Comparison of ENCODE assay signal across 28 mouse cellular contexts in genomic region chr7:116168224-116168623, GRCm38 (mm10).
A peak's percentile ranks its signal among the peaks of the same experiment; 100 is the strongest.
DNase-seq lines count a peak whose midpoint lies in the region; ATAC-seq and TF ChIP-seq lines count a peak whose summit lies in the region.
"Had no signal": no experiment of that assay in that cellular context is flagged by ENCODE, and none has a peak within 500 bp of the region (broad histone marks: within the 10 kb centered on the region; RNA-seq: fewer than 3 reads in every experiment).

No protein-coding gene starts in this region.

- no peak for TF ChIP-seq CTCF in heart, postnatal 0 days (IDR thresholded peaks at IDR 0.05; ENCODE audit: low read depth)

- H3K9me3 ChIP-seq in heart, embryonic 12.5 days (replicated peaks): no peaks in the 10 kb centered on the region
- no peaks in the 10 kb centered on the region for H3K9me3 ChIP-seq in heart, postnatal 0 days (replicated peaks; ENCODE audit: control insufficient read depth, low read length)
- H3K9me3 ChIP-seq: heart, embryonic 10.5 days; hindbrain, embryonic 13.5 days; neural tube, embryonic 15.5 days; stomach, embryonic 15.5 days had no signal

- no peaks in the 10 kb centered on the region for H3K27me3 ChIP-seq in heart, embryonic 12.5 days (replicated peaks)
- H3K27me3 ChIP-seq in heart, postnatal 0 days (ENCODE audit: control insufficient read depth, insufficient read depth, low read length): no peaks in the 10 kb centered on the region
- no peaks in the 10 kb centered on the region for H3K27me3 ChIP-seq in splenic B cell, adult 2 months (ENCODE audit: control insufficient read depth, insufficient read depth, low read length, poor library complexity, severe bottlenecking)
- H3K27me3 ChIP-seq: hindbrain, embryonic 13.5 days; neural tube, embryonic 15.5 days; stomach, embryonic 15.5 days had no signal

- H3K9ac ChIP-seq in heart, embryonic 12.5 days: no peak overlapping the region
- H3K9ac ChIP-seq in heart, postnatal 0 days (replicated peaks; ENCODE audit: low read depth, low read length): no peak overlapping the region
- H3K9ac ChIP-seq: hindbrain, embryonic 13.5 days; liver, embryonic 14.5 days; lung, embryonic 14.5 days; neural tube, embryonic 15.5 days; stomach, embryonic 15.5 days had no signal

- H3K4me3 ChIP-seq in heart, embryonic 12.5 days: no peak overlapping the region
- H3K4me3 ChIP-seq in heart, postnatal 0 days (ENCODE audit: low read depth, low read length): no peak overlapping the region
- H3K4me3 ChIP-seq: erythroblast, embryonic 14.5 days; heart, embryonic 10.5 days; hindbrain, embryonic 13.5 days; neural tube, embryonic 15.5 days; stomach, embryonic 15.5 days had no signal

- intact Hi-C loops in heart, postnatal 10 days (cut with DNase I): no loop called here

- peaks cover 10% of the 10 kb centered on the region for H3K4me1 ChIP-seq in heart, embryonic 12.5 days (replicated peaks)
- H3K4me1 ChIP-seq in heart, postnatal 0 days (ENCODE audit: control insufficient read depth, insufficient read depth): peaks cover 19% of the 10 kb centered on the region
- H3K4me1 ChIP-seq: neural tube, embryonic 15.5 days; stomach, embryonic 15.5 days had no signal

- 69% methylated on average over 7 of the region's 7 CpGs for WGBS in heart, embryonic 12.5 days
- WGBS in heart, postnatal 0 days: 63% methylated on average over 7 of the region's 7 CpGs

- DNase-seq in heart, postnatal 4 days: no peak
- DNase-seq in heart, postnatal 0 days (ENCODE audit: low spot score): no peak
- DNase-seq in heart, postnatal 10 days: no peak
- DNase-seq in splenic B cell, adult 2 months (ENCODE audit: low read depth, low spot score): peak; percentile 13
- no peak for DNase-seq in thymus, adult 18-20 months
- DNase-seq: B cell, adult 2 months; cerebellum, adult 11-12 months; cerebellum, adult 9-11 months; kidney, adult 11 months; kidney, postnatal 14 days; layer of hippocampus, adult 9-11 months; liver; lung, embryonic 14.5 days; lung, postnatal 4 days; midbrain, embryonic 14.5 days; retina, postnatal 1 day; right cerebral cortex, postnatal 14 days; thymus, postnatal 14 days had no signal

- no peak for TF ChIP-seq EP300 in heart, postnatal 0 days (IDR thresholded peaks at IDR 0.05; ENCODE audit: low read depth)

- no peak for ATAC-seq in heart, embryonic 12.5 days (ENCODE audit: insufficient number of reproducible peaks, low FRiP score)
- no peak for ATAC-seq in heart, postnatal 0 days (ENCODE audit: insufficient read depth, low read depth)
- peak; percentile 60 for ATAC-seq in common myeloid progenitor, adult 5-6 weeks (replicated peaks; ENCODE audit: low read depth, poor library complexity, severe bottlenecking)
- ATAC-seq: activated CD4-positive, CD25-positive, alpha-beta regulatory T cell, adult 4 months; forebrain, embryonic 16.5 days had no signal

- H3K27ac ChIP-seq in heart, embryonic 12.5 days (ENCODE audit: poor library complexity, severe bottlenecking): peak overlapping the region; percentile 78
- peak overlapping the region; percentile 44; the same call in 1 of the 2 replicates for H3K27ac ChIP-seq in heart, postnatal 0 days (ENCODE audit: low read depth)
- H3K27ac ChIP-seq: heart, embryonic 10.5 days; hindbrain, embryonic 13.5 days; liver, embryonic 14.5 days; neural tube, embryonic 15.5 days; stomach, embryonic 15.5 days had no signal

- H3K36me3 ChIP-seq in heart, embryonic 12.5 days: peaks cover 48% of the 10 kb centered on the region
- H3K36me3 ChIP-seq in heart, postnatal 0 days (replicated peaks; ENCODE audit: control insufficient read depth, insufficient read depth, low read length): peaks cover 13% of the 10 kb centered on the region; the same call in 1 of the 2 replicates
- no peaks in the 10 kb centered on the region for H3K36me3 ChIP-seq in splenic B cell, adult 2 months (ENCODE audit: control insufficient read depth, insufficient read depth, low read length, poor library complexity, severe bottlenecking)
- H3K36me3 ChIP-seq: hindbrain, embryonic 13.5 days; stomach, embryonic 15.5 days had no signal

- no peak overlapping the region for H3K4me2 ChIP-seq in heart, embryonic 12.5 days
- H3K4me2 ChIP-seq in heart, postnatal 0 days (ENCODE audit: low read depth, low read length): no peak overlapping the region
- H3K4me2 ChIP-seq: hindbrain, embryonic 13.5 days; lung, embryonic 14.5 days; neural tube, embryonic 15.5 days; stomach, embryonic 15.5 days had no signal
